Mouse (Mus musculus): Measurements from ENCODE around the gene Csmd2. TPM values are rescaled to one million over a fixed set of nuclear protein-coding genes. Genes with fewer than 3 reads are reported as not detected.

The Csmd2 gene
- polyA plus RNA-seq, 1 experiment from 2014 or later: 0.12 TPM

GRCm38 (mm10) chr4:128445514-128446260 lies 458.0 kb downstream of the Csmd2 start:
- ATAC-seq (ENCODE audit: insufficient read depth) (peak; percentile 42; the same call in 1 of the 2 replicates), DNase-seq (peak; percentile 21)
- Histone ChIP-seq H3K4me1 (ENCODE audit: insufficient read depth) (0 out of 2 replicates have a peak, but pooled peaks cover 2% of the 10 kb centered on the region), H3K36me3 (ENCODE audit: insufficient read depth) (no peaks in the 10 kb centered on the region), H3K4me2 (no peak overlapping the region), H3K9me3 (ENCODE audit: low read depth, low read length) (no peaks in the 10 kb centered on the region), H3K27me3 (ENCODE audit: insufficient read depth, low read length) (no peaks in the 10 kb centered on the region), H3K9ac (no peak overlapping the region), H3K4me3 (ENCODE audit: low read depth, low read length) (no peak overlapping the region), H3K27ac (ENCODE audit: low read depth) (no peak overlapping the region)
- WGBS: 47% methylated on average over 15 of the region's 15 CpGs
- no peak for TF ChIP-seq CTCF (IDR thresholded peaks at IDR 0.05; ENCODE audit: low read depth)

GRCm38 (mm10) chr4:128448831-128449431 lies 461.3 kb downstream of the Csmd2 start:
- ATAC-seq (ENCODE audit: insufficient read depth) (no peak), DNase-seq (no peak)
- H3K36me3 ChIP-seq (ENCODE audit: insufficient read depth): no peaks in the 10 kb centered on the region
- H3K4me1 ChIP-seq (ENCODE audit: insufficient read depth): peaks cover 6% of the 10 kb centered on the region; the same call in 1 of the 2 replicates
- no peak overlapping the region for H3K4me2 ChIP-seq
- no peaks in the 10 kb centered on the region for H3K9me3 ChIP-seq (ENCODE audit: low read depth, low read length)
- no peak for TF ChIP-seq CTCF (IDR thresholded peaks at IDR 0.05; ENCODE audit: low read depth)
- H3K27me3 ChIP-seq (ENCODE audit: insufficient read depth, low read length): no peaks in the 10 kb centered on the region
- no peak overlapping the region for H3K27ac ChIP-seq (ENCODE audit: low read depth)
- H3K9ac ChIP-seq: no peak overlapping the region
- 61% methylated on average over 12 of the region's 12 CpGs for WGBS
- no peak overlapping the region for H3K4me3 ChIP-seq (ENCODE audit: low read depth, low read length)

- H3K27me3 ChIP-seq (ENCODE audit: insufficient read depth, low read length): no peaks in the 10 kb centered on the region
- H3K9ac ChIP-seq: no peak overlapping the region
- peaks cover 6% of the 10 kb centered on the region; the same call in 1 of the 2 replicates for H3K4me1 ChIP-seq (ENCODE audit: insufficient read depth)
- TF ChIP-seq CTCF (IDR thresholded peaks at IDR 0.05; ENCODE audit: low read depth): no peak
- ATAC-seq (ENCODE audit: insufficient read depth) (no peak), DNase-seq (peak; percentile 7)
- no peak overlapping the region for H3K4me2 ChIP-seq
- H3K4me3 ChIP-seq (ENCODE audit: low read depth, low read length): no peak overlapping the region
- no peaks in the 10 kb centered on the region for H3K36me3 ChIP-seq (ENCODE audit: insufficient read depth)
- no peaks in the 10 kb centered on the region for H3K9me3 ChIP-seq (ENCODE audit: low read depth, low read length)
- WGBS: 77% methylated on average over 8 of the region's 8 CpGs
- no peak overlapping the region for H3K27ac ChIP-seq (ENCODE audit: low read depth)
Measured at GRCm38 (mm10) chr4:128450137-128450536, 462.5 kb downstream of the Csmd2 start.

GRCm38 (mm10) chr4:128450974-128451373 lies 463.3 kb downstream of the Csmd2 start:
- H3K36me3 ChIP-seq (ENCODE audit: insufficient read depth): no peaks in the 10 kb centered on the region
- no peaks in the 10 kb centered on the region for H3K27me3 ChIP-seq (ENCODE audit: insufficient read depth, low read length)
- peak; percentile 36 for TF ChIP-seq CTCF (IDR thresholded peaks at IDR 0.05; ENCODE audit: low read depth)
- WGBS: 13% methylated on average over 8 of the region's 8 CpGs
- peak; percentile 89 for ATAC-seq (ENCODE audit: insufficient read depth)
- no peak overlapping the region for H3K9ac ChIP-seq
- H3K27ac ChIP-seq (ENCODE audit: low read depth): 0 out of 2 replicates have a peak overlapping the region, but pooled peaks have one; percentile 19
- DNase-seq: peak; percentile 96
- no peak overlapping the region for H3K4me2 ChIP-seq
- no peak overlapping the region for H3K4me3 ChIP-seq (ENCODE audit: low read depth, low read length)
- H3K4me1 ChIP-seq (ENCODE audit: insufficient read depth): peaks cover 6% of the 10 kb centered on the region; the same call in 1 of the 2 replicates
- H3K9me3 ChIP-seq (ENCODE audit: low read depth, low read length): no peaks in the 10 kb centered on the region

DNA sequence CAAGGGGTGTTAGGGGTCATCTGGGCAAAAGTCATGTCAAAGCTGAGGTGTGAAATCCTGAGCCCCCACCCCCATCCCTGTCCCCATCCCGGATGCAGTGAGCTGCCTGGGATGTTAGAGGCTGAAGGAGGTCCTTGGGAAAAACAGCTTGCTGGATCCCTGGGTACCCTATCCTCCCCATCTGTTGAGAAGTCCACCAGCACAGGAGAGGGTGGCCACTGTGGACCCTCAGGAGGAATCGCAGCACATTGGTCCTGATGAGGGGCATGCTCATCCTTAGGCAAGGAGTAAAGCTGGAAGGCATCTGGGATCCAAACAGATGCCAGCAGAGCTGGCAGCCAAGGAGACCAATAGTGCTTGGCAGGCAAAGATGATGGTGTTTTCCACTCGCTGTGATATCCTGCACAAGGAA lies 463.7 kb downstream of the Csmd2 start:
- H3K9ac ChIP-seq: no peak overlapping the region
- ATAC-seq (ENCODE audit: insufficient read depth) (no peak; the same call in 1 of the 2 replicates), DNase-seq (no peak)
- no peaks in the 10 kb centered on the region for H3K27me3 ChIP-seq (ENCODE audit: insufficient read depth, low read length)
- no peaks in the 10 kb centered on the region for H3K9me3 ChIP-seq (ENCODE audit: low read depth, low read length)
- no peak overlapping the region for H3K27ac ChIP-seq (ENCODE audit: low read depth)
- WGBS: 45% methylated on average over 3 of the region's 3 CpGs
- TF ChIP-seq CTCF (IDR thresholded peaks at IDR 0.05; ENCODE audit: low read depth): no peak
- no peak overlapping the region for H3K4me3 ChIP-seq (ENCODE audit: low read depth, low read length)
- no peak overlapping the region for H3K4me2 ChIP-seq
- peaks cover 6% of the 10 kb centered on the region; the same call in 1 of the 2 replicates for H3K4me1 ChIP-seq (ENCODE audit: insufficient read depth)
- no peaks in the 10 kb centered on the region for H3K36me3 ChIP-seq (ENCODE audit: insufficient read depth)

DNA sequence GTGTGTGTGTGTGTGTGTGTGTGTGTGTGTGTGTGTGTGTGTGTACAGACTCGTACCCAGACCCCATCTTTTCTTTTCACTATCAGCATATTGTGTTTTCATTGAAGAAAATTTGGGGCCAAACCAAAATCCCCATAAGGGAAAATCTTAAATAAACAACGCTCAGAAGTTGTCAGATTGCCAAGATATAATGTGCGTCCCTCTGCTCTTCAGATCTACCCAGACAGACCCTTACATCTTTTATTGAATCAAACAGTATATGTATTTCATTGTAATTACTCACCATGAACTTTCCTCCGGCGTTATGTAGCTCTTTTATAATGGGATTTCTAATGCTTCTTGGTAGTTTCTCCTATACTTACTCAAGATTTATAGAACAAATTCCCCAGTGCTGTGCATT lies 479.1 kb downstream of the Csmd2 start:
- Histone ChIP-seq H3K27me3 (ENCODE audit: insufficient read depth, low read length) (no peaks in the 10 kb centered on the region), H3K9ac (no peak overlapping the region), H3K9me3 (ENCODE audit: low read depth, low read length) (no peaks in the 10 kb centered on the region), H3K4me1 (ENCODE audit: insufficient read depth) (peaks cover 2% of the 10 kb centered on the region; the same call in 1 of the 2 replicates), H3K4me3 (ENCODE audit: low read depth, low read length) (no peak overlapping the region), H3K27ac (ENCODE audit: low read depth) (no peak overlapping the region), H3K4me2 (no peak overlapping the region), H3K36me3 (ENCODE audit: insufficient read depth) (no peaks in the 10 kb centered on the region)
- peak; percentile 52; the same call in 1 of the 2 replicates for ATAC-seq (ENCODE audit: insufficient read depth)
- 45% methylated on average over 5 of the region's 5 CpGs for WGBS
- no peak for TF ChIP-seq CTCF (IDR thresholded peaks at IDR 0.05; ENCODE audit: low read depth)
- peak; percentile 81 for DNase-seq

DNA sequence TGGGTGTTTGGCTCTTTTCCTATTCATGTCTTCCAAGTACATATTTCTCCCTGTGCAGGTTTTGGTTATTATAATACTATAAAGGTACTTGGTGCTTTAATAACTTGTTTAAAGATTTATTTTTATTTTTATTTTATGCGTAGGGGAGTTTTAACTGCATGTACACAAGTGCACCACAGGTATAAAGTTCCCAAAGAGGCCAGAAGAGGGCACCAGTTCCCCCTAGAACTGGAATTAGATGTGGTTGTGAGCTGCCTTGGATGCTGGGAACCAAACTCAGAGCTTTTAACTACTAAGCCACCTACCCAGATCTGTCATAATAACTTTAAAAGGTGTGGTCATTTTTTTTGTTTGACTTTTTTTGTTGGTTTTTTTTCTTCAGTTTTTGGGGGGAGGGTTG lies 480.4 kb downstream of the Csmd2 start:
- Histone ChIP-seq H3K9me3 (ENCODE audit: low read depth, low read length) (no peaks in the 10 kb centered on the region), H3K4me1 (ENCODE audit: insufficient read depth) (peaks cover 2% of the 10 kb centered on the region; the same call in 1 of the 2 replicates), H3K9ac (no peak overlapping the region), H3K4me3 (ENCODE audit: low read depth, low read length) (no peak overlapping the region), H3K36me3 (ENCODE audit: insufficient read depth) (no peaks in the 10 kb centered on the region), H3K27me3 (ENCODE audit: insufficient read depth, low read length) (no peaks in the 10 kb centered on the region), H3K4me2 (no peak overlapping the region), H3K27ac (ENCODE audit: low read depth) (no peak overlapping the region)
- no peak for TF ChIP-seq CTCF (IDR thresholded peaks at IDR 0.05; ENCODE audit: low read depth)
- DNase-seq (no peak), ATAC-seq (ENCODE audit: insufficient read depth) (no peak)
- 86% methylated on average over 1 of the region's 1 CpGs for WGBS

Data from lung, embryonic 14.5 days (tissue).